Mouse (Mus musculus) brain, embryonic 14.5 days (tissue): ENCODE results near the gene Exoc2. TPM values are rescaled to one million over a fixed set of nuclear protein-coding genes. Genes with fewer than 3 reads are reported as not detected.

Source experiments
- DNase-seq: peaks from one replicate; pipeline ENCODE4 v3.0.0-alpha.2; 2011; ENCODE audit warnings: low read depth
- CTCF ChIP-seq: fragments of 200-500 bp; IDR thresholded peaks from 2 replicates; pipeline ENCODE4 v1.5.1; 2012; ENCODE audit warnings: inconsistent platforms, mild to moderate bottlenecking, moderate library complexity, borderline replicate concordance; ENCODE audit not compliant: insufficient read depth, insufficient read length; ENCODE audit errors: extremely low read depth
- POLR2A ChIP-seq: fragments of 200-500 bp; IDR thresholded peaks from 2 replicates; pipeline ENCODE4 v1.6.1; 2012; ENCODE audit warnings: mild to moderate bottlenecking, inconsistent platforms, borderline replicate concordance; ENCODE audit not compliant: poor library complexity, insufficient read depth, insufficient read length, severe bottlenecking; ENCODE audit errors: extremely low read depth
- polyA plus RNA-seq: library from polyadenylated mRNA; depleted of rRNA; stranded (reverse); fragments of >200 nt; gene quantifications from 2 replicates; pipeline ENCODE4 v1.2.3, GENCODE M21; 2012

Exoc2 gene
- polyA plus RNA-seq, 1 experiment: 39.8 TPM

GRCm38 (mm10) chr13:30875825-30876224 lies 98.1 kb downstream of the Exoc2 start:
- TF ChIP-seq POLR2A (no peak), CTCF (no peak)
- DNase-seq: no peak

GRCm38 (mm10) chr13:30873472-30873871 lies 100.4 kb downstream of the Exoc2 start:
- TF ChIP-seq CTCF (no peak), POLR2A (no peak)
- DNase-seq: no peak

GRCm38 (mm10) chr13:30865486-30865885 lies 108.4 kb downstream of the Exoc2 start:
- DNase-seq: no peak
- TF ChIP-seq POLR2A: no peak
- no peak for TF ChIP-seq CTCF

- DNase-seq: no peak
- TF ChIP-seq CTCF (peak; percentile 4; the same call in 1 of the 2 replicates), POLR2A (no peak)
These were observed 109.9 kb downstream of the Exoc2 start for GRCm38 (mm10) chr13:30864042-30864441.

GRCm38 (mm10) chr13:30858421-30858820 lies 115.5 kb downstream of the Exoc2 start:
- TF ChIP-seq POLR2A: no peak
- TF ChIP-seq CTCF: no peak
- DNase-seq: peak; percentile 11

- DNase-seq: no peak
- TF ChIP-seq POLR2A (no peak), CTCF (no peak)
These were observed 123.2 kb downstream of the Exoc2 start for GRCm38 (mm10) chr13:30850736-30851135.

GRCm38 (mm10) chr13:30848001-30848400 lies 125.9 kb downstream of the Exoc2 start:
- no peak for TF ChIP-seq POLR2A
- no peak for TF ChIP-seq CTCF
- no peak for DNase-seq

- DNase-seq: no peak
- TF ChIP-seq CTCF (no peak), POLR2A (no peak)
These were observed 127.4 kb downstream of the Exoc2 start for GRCm38 (mm10) chr13:30846506-30846905.

- DNase-seq: no peak
- TF ChIP-seq CTCF (no peak), POLR2A (no peak)
These were observed 130.8 kb downstream of the Exoc2 start for GRCm38 (mm10) chr13:30843049-30843448.

GRCm38 (mm10) chr13:30841843-30842242 lies 132.1 kb downstream of the Exoc2 start:
- no peak for DNase-seq
- TF ChIP-seq CTCF: no peak
- no peak for TF ChIP-seq POLR2A

- DNase-seq: no peak
- TF ChIP-seq CTCF: no peak
- no peak for TF ChIP-seq POLR2A
These were observed 132.6 kb downstream of the Exoc2 start for GRCm38 (mm10) chr13:30841306-30841705.

- no peak for DNase-seq
- TF ChIP-seq CTCF: no peak
- TF ChIP-seq POLR2A: no peak
These were observed 133.2 kb downstream of the Exoc2 start for GRCm38 (mm10) chr13:30840700-30841099.
